Mouse (Mus musculus): ENCODE measurements at regions not wholly inside any gene's neighbourhood (a gene's known extent, or its start where the extent isn't known, plus 50 kb on each side); places are given as distances from the start of the nearest gene placed in this dataset.
"Not testable (repeated sequence)": the region's sequence is repeated elsewhere in the genome, so short reads cannot be mapped to it uniquely, and the experiment has no call there.

- no peaks in the 10 kb centered on the region for H3K36me3 ChIP-seq (ENCODE audit: poor library complexity, severe bottlenecking)
- 93% methylated on average over 6 of the region's 6 CpGs for WGBS
- no peaks in the 10 kb centered on the region for H3K4me1 ChIP-seq
- ATAC-seq = no peak
- H3K4me2 ChIP-seq = no peak overlapping the region
- H3K9ac ChIP-seq = no peak overlapping the region
- no peaks in the 10 kb centered on the region for H3K27me3 ChIP-seq
- no peak overlapping the region for H3K4me3 ChIP-seq
- no peaks in the 10 kb centered on the region for H3K9me3 ChIP-seq (replicated peaks)
- no peak overlapping the region for H3K27ac ChIP-seq
Observed at GRCm38 (mm10) chr4:84163362-84163761, 511.7 kb downstream of the Bnc2 start.

- no peaks in the 10 kb centered on the region for H3K4me1 ChIP-seq
- H3K4me3 ChIP-seq = no peak overlapping the region
- no peak overlapping the region for H3K9ac ChIP-seq
- H3K9me3 ChIP-seq (replicated peaks) = no peaks in the 10 kb centered on the region
- no peak overlapping the region for H3K4me2 ChIP-seq
- no peak for ATAC-seq
- no peaks in the 10 kb centered on the region for H3K27me3 ChIP-seq
- 92% methylated on average over 3 of the region's 3 CpGs for WGBS
- H3K36me3 ChIP-seq (ENCODE audit: poor library complexity, severe bottlenecking) = no peaks in the 10 kb centered on the region
- H3K27ac ChIP-seq = no peak overlapping the region
Observed at GRCm38 (mm10) chr4:84165256-84165655, 509.8 kb downstream of the Bnc2 start.

- 21% methylated on average over 6 of the region's 6 CpGs for WGBS
- H3K9me3 ChIP-seq (replicated peaks) = no peaks in the 10 kb centered on the region
- no peak overlapping the region; the same call in 1 of the 2 replicates for H3K4me2 ChIP-seq
- peaks cover 16% of the 10 kb centered on the region for H3K4me1 ChIP-seq
- H3K27me3 ChIP-seq = no peaks in the 10 kb centered on the region
- H3K27ac ChIP-seq = no peak overlapping the region
- H3K4me3 ChIP-seq = no peak overlapping the region
- peak; percentile 38; the same call in 1 of the 2 replicates for ATAC-seq
- no peak overlapping the region for H3K9ac ChIP-seq
- no peaks in the 10 kb centered on the region for H3K36me3 ChIP-seq (ENCODE audit: poor library complexity, severe bottlenecking)
Observed at GRCm38 (mm10) chr4:84172841-84173240, 502.2 kb downstream of the Bnc2 start.

- Histone ChIP-seq H3K9me3 (replicated peaks) (no peaks in the 10 kb centered on the region), H3K4me1 (peaks cover 18% of the 10 kb centered on the region), H3K36me3 (ENCODE audit: poor library complexity, severe bottlenecking) (no peaks in the 10 kb centered on the region), H3K4me3 (no peak overlapping the region), H3K27ac (no peak overlapping the region), H3K27me3 (no peaks in the 10 kb centered on the region), H3K4me2 (no peak overlapping the region), H3K9ac (no peak overlapping the region)
- no peak for ATAC-seq
- 53% methylated on average over 2 of the region's 2 CpGs for WGBS
Observed at GRCm38 (mm10) chr4:84173441-84173840, 501.6 kb downstream of the Bnc2 start.

GRCm38 (mm10) chr4:84176457-84176856 is 498.6 kb downstream of the Bnc2 start:
- H3K4me1 ChIP-seq = peaks cover 18% of the 10 kb centered on the region
- H3K4me2 ChIP-seq; ATAC-seq; H3K27ac ChIP-seq; H3K9ac ChIP-seq; H3K9me3 ChIP-seq (replicated peaks); H3K36me3 ChIP-seq (ENCODE audit: poor library complexity, severe bottlenecking); H3K27me3 ChIP-seq; H3K4me3 ChIP-seq: not testable (repeated sequence)
- WGBS = 92% methylated on average over 6 of the region's 6 CpGs

GRCm38 (mm10) chr4:84177827-84178226 is 497.2 kb downstream of the Bnc2 start:
- 0 out of 2 replicates have a peak, but pooled peaks cover 4% of the 10 kb centered on the region for H3K9me3 ChIP-seq (replicated peaks)
- H3K36me3 ChIP-seq (ENCODE audit: poor library complexity, severe bottlenecking) = no peaks in the 10 kb centered on the region
- H3K9ac ChIP-seq = no peak overlapping the region
- H3K27ac ChIP-seq = no peak overlapping the region
- H3K4me2 ChIP-seq = no peak overlapping the region
- 6% methylated on average over 3 of the region's 3 CpGs for WGBS
- peak; percentile 45; the same call in 1 of the 2 replicates for ATAC-seq
- peaks cover 12% of the 10 kb centered on the region for H3K4me1 ChIP-seq
- no peak overlapping the region for H3K4me3 ChIP-seq
- no peaks in the 10 kb centered on the region for H3K27me3 ChIP-seq

- Histone ChIP-seq H3K9ac (no peak overlapping the region), H3K27ac (no peak overlapping the region), H3K4me3 (no peak overlapping the region), H3K9me3 (replicated peaks) (0 out of 2 replicates have a peak, but pooled peaks cover 4% of the 10 kb centered on the region), H3K4me1 (no peaks in the 10 kb centered on the region), H3K4me2 (no peak overlapping the region), H3K27me3 (no peaks in the 10 kb centered on the region), H3K36me3 (ENCODE audit: poor library complexity, severe bottlenecking) (no peaks in the 10 kb centered on the region)
- WGBS = 91% methylated on average over 4 of the region's 4 CpGs
- ATAC-seq = no peak
Observed at GRCm38 (mm10) chr4:84184436-84184835, 490.6 kb downstream of the Bnc2 start.

- H3K27me3 ChIP-seq = no peaks in the 10 kb centered on the region
- H3K4me3 ChIP-seq = no peak overlapping the region
- WGBS = 93% methylated on average over 6 of the region's 6 CpGs
- no peaks in the 10 kb centered on the region for H3K4me1 ChIP-seq
- ATAC-seq = no peak
- H3K4me2 ChIP-seq = no peak overlapping the region
- no peak overlapping the region for H3K27ac ChIP-seq
- 0 out of 2 replicates have a peak, but pooled peaks cover 4% of the 10 kb centered on the region for H3K9me3 ChIP-seq (replicated peaks)
- no peaks in the 10 kb centered on the region for H3K36me3 ChIP-seq (ENCODE audit: poor library complexity, severe bottlenecking)
- no peak overlapping the region for H3K9ac ChIP-seq
Observed at GRCm38 (mm10) chr4:84184844-84185243, 490.2 kb downstream of the Bnc2 start.

GRCm38 (mm10) chr4:84189315-84189714 is 485.8 kb downstream of the Bnc2 start:
- Histone ChIP-seq H3K27me3 (no peaks in the 10 kb centered on the region), H3K27ac (no peak overlapping the region), H3K9me3 (replicated peaks) (no peaks in the 10 kb centered on the region), H3K4me2 (no peak overlapping the region), H3K4me1 (no peaks in the 10 kb centered on the region), H3K4me3 (no peak overlapping the region), H3K9ac (no peak overlapping the region), H3K36me3 (ENCODE audit: poor library complexity, severe bottlenecking) (no peaks in the 10 kb centered on the region)
- 81% methylated on average over 12 of the region's 12 CpGs for WGBS
- ATAC-seq = no peak

GRCm38 (mm10) chr4:84191303-84191702 is 483.8 kb downstream of the Bnc2 start:
- no peak for ATAC-seq
- no peaks in the 10 kb centered on the region for H3K9me3 ChIP-seq (replicated peaks)
- H3K4me1 ChIP-seq = no peaks in the 10 kb centered on the region
- no peak overlapping the region for H3K4me3 ChIP-seq
- H3K27ac ChIP-seq = no peak overlapping the region
- no peak overlapping the region for H3K4me2 ChIP-seq
- H3K9ac ChIP-seq = no peak overlapping the region
- 82% methylated on average over 2 of the region's 2 CpGs for WGBS
- no peaks in the 10 kb centered on the region for H3K36me3 ChIP-seq (ENCODE audit: poor library complexity, severe bottlenecking)
- no peaks in the 10 kb centered on the region for H3K27me3 ChIP-seq

- Histone ChIP-seq H3K9ac (no peak overlapping the region), H3K9me3 (replicated peaks) (no peaks in the 10 kb centered on the region), H3K36me3 (ENCODE audit: poor library complexity, severe bottlenecking) (no peaks in the 10 kb centered on the region), H3K4me1 (no peaks in the 10 kb centered on the region), H3K27ac (no peak overlapping the region), H3K4me2 (no peak overlapping the region), H3K27me3 (no peaks in the 10 kb centered on the region), H3K4me3 (no peak overlapping the region)
- 74% methylated on average over 2 of the region's 2 CpGs for WGBS
- no peak for ATAC-seq
Observed at GRCm38 (mm10) chr4:84192301-84192700, 482.8 kb downstream of the Bnc2 start.

- 94% methylated on average over 2 of the region's 2 CpGs for WGBS
- ATAC-seq = no peak
Observed at GRCm38 (mm10) chr4:84196732-84197131, 478.3 kb downstream of the Bnc2 start.

GRCm38 (mm10) chr4:84198176-84198575 is 476.9 kb downstream of the Bnc2 start:
- no peaks in the 10 kb centered on the region for H3K9me3 ChIP-seq (replicated peaks)
- H3K36me3 ChIP-seq (ENCODE audit: poor library complexity, severe bottlenecking) = no peaks in the 10 kb centered on the region
- WGBS = 98% methylated on average over 4 of the region's 4 CpGs
- no peaks in the 10 kb centered on the region for H3K27me3 ChIP-seq
- peaks cover 7% of the 10 kb centered on the region for H3K4me1 ChIP-seq
- no peak overlapping the region for H3K4me2 ChIP-seq
- ATAC-seq = no peak
- no peak overlapping the region for H3K9ac ChIP-seq
- H3K27ac ChIP-seq = no peak overlapping the region
- H3K4me3 ChIP-seq = no peak overlapping the region

More at GRCm38 (mm10) chr4:84196732-84197131, 478.3 kb downstream of the Bnc2 start:
- no peak overlapping the region for H3K27ac ChIP-seq
- no peaks in the 10 kb centered on the region for H3K4me1 ChIP-seq
- H3K27me3 ChIP-seq = no peaks in the 10 kb centered on the region
- H3K4me2 ChIP-seq = no peak overlapping the region
- H3K9ac ChIP-seq = no peak overlapping the region
- H3K36me3 ChIP-seq (ENCODE audit: poor library complexity, severe bottlenecking) = no peaks in the 10 kb centered on the region
- no peak overlapping the region for H3K4me3 ChIP-seq
- no peaks in the 10 kb centered on the region for H3K9me3 ChIP-seq (replicated peaks)

Data from forebrain, embryonic 13.5 days (tissue).